Mouse (Mus musculus): ENCODE measurements at regions not wholly inside any gene's neighbourhood (a gene's known extent, or its start where the extent isn't known, plus 50 kb on each side); places are given as distances from the start of the nearest gene placed in this dataset.
A peak's percentile ranks its signal among the peaks of the same experiment; 100 is the strongest.

- DNase-seq (ENCODE audit: extremely low spot score in 1 of 2, low spot score in 2 of 2), result no peak
- Histone ChIP-seq H3K4me3 (no peak overlapping the region), H3K27ac (no peak overlapping the region)
- TF ChIP-seq CTCF (IDR thresholded peaks at IDR 0.05), result no peak
- intact Hi-C loops (cut with DNase I), result no loop called here
Observed at GRCm38 (mm10) chr19:54925888-54926287, 201.2 kb downstream of the Gpam start.

GRCm38 (mm10) chr19:54919597-54919996, 207.4 kb downstream of the Gpam start:
- H3K27ac ChIP-seq, result no peak overlapping the region
- TF ChIP-seq CTCF (IDR thresholded peaks at IDR 0.05), result no peak
- no peak overlapping the region for H3K4me3 ChIP-seq
- no peak for DNase-seq (ENCODE audit: extremely low spot score in 1 of 2, low spot score in 2 of 2)
- intact Hi-C loops (cut with DNase I), result no loop called here

GRCm38 (mm10) chr19:54893622-54894021, 233.4 kb downstream of the Gpam start:
- DNase-seq (ENCODE audit: extremely low spot score in 1 of 2, low spot score in 2 of 2), result peak; percentile 22 to 46
- TF ChIP-seq CTCF (IDR thresholded peaks at IDR 0.05), result no peak
- no peak overlapping the region for H3K4me3 ChIP-seq
- no peak overlapping the region; the same call in 1 of the 2 replicates for H3K27ac ChIP-seq
- intact Hi-C loops (cut with DNase I), result no loop called here

GRCm38 (mm10) chr19:54867078-54867477, 260.0 kb downstream of the Gpam start:
- intact Hi-C loops (cut with DNase I), result no loop called here
- no peak for DNase-seq (ENCODE audit: extremely low spot score in 1 of 2, low spot score in 2 of 2)
- no peak for TF ChIP-seq CTCF (IDR thresholded peaks at IDR 0.05)

GRCm38 (mm10) chr19:54855190-54855589, 271.8 kb downstream of the Gpam start:
- intact Hi-C loops (cut with DNase I), result no loop called here

More at GRCm38 (mm10) chr19:54867078-54867477, 260.0 kb downstream of the Gpam start:
- Histone ChIP-seq H3K4me3 (no peak overlapping the region), H3K27ac (no peak overlapping the region)

GRCm38 (mm10) chr19:54838231-54838630, 288.8 kb downstream of the Gpam start:
- no peak overlapping the region for H3K27ac ChIP-seq

More at GRCm38 (mm10) chr19:54855190-54855589, 271.8 kb downstream of the Gpam start:
- no peak overlapping the region for H3K4me3 ChIP-seq
- H3K27ac ChIP-seq, result no peak overlapping the region
- DNase-seq (ENCODE audit: extremely low spot score in 1 of 2, low spot score in 2 of 2), result no peak
- TF ChIP-seq CTCF (IDR thresholded peaks at IDR 0.05), result no peak

GRCm38 (mm10) chr19:54836451-54836850, 290.6 kb downstream of the Gpam start:
- no peak overlapping the region for H3K27ac ChIP-seq
- no peak overlapping the region for H3K4me3 ChIP-seq
- intact Hi-C loops (cut with DNase I), result no loop called here
- DNase-seq (ENCODE audit: extremely low spot score in 1 of 2, low spot score in 2 of 2), result no peak
- TF ChIP-seq CTCF (IDR thresholded peaks at IDR 0.05), result no peak

More at GRCm38 (mm10) chr19:54838231-54838630, 288.8 kb downstream of the Gpam start:
- intact Hi-C loops (cut with DNase I), result no loop called here
- no peak for TF ChIP-seq CTCF (IDR thresholded peaks at IDR 0.05)
- H3K4me3 ChIP-seq, result no peak overlapping the region
- DNase-seq (ENCODE audit: extremely low spot score in 1 of 2, low spot score in 2 of 2), result no peak

- DNase-seq (ENCODE audit: extremely low spot score in 1 of 2, low spot score in 2 of 2), result no peak
- intact Hi-C loops (cut with DNase I), result no loop called here
- Histone ChIP-seq H3K4me3 (no peak overlapping the region), H3K27ac (no peak overlapping the region)
- no peak for TF ChIP-seq CTCF (IDR thresholded peaks at IDR 0.05)
Observed at GRCm38 (mm10) chr19:54822161-54822560, 304.9 kb downstream of the Gpam start.

GRCm38 (mm10) chr19:54820587-54820986, 306.5 kb downstream of the Gpam start:
- Histone ChIP-seq H3K27ac (no peak overlapping the region), H3K4me3 (no peak overlapping the region)
- DNase-seq (ENCODE audit: extremely low spot score in 1 of 2, low spot score in 2 of 2), result no peak
- intact Hi-C loops (cut with DNase I), result no loop called here
- no peak for TF ChIP-seq CTCF (IDR thresholded peaks at IDR 0.05)

GRCm38 (mm10) chr19:54801123-54801742, 325.8 kb downstream of the Gpam start:
- Histone ChIP-seq H3K27ac (no peak overlapping the region), H3K4me3 (no peak overlapping the region)
- intact Hi-C loops (cut with DNase I), result no loop called here
- TF ChIP-seq CTCF (IDR thresholded peaks at IDR 0.05), result no peak
- DNase-seq (ENCODE audit: extremely low spot score in 1 of 2, low spot score in 2 of 2), result no peak

- Histone ChIP-seq H3K27ac (no peak overlapping the region), H3K4me3 (no peak overlapping the region)
- TF ChIP-seq CTCF (IDR thresholded peaks at IDR 0.05), result no peak
- DNase-seq (ENCODE audit: extremely low spot score in 1 of 2, low spot score in 2 of 2), result no peak
- intact Hi-C loops (cut with DNase I), result no loop called here
Observed at GRCm38 (mm10) chr19:54787171-54787570, 339.9 kb downstream of the Gpam start.

GRCm38 (mm10) chr19:54783729-54784128, 343.3 kb downstream of the Gpam start:
- peak; percentile 21 for TF ChIP-seq CTCF (IDR thresholded peaks at IDR 0.05)
- Histone ChIP-seq H3K4me3 (no peak overlapping the region), H3K27ac (no peak overlapping the region)
- no peak for DNase-seq (ENCODE audit: extremely low spot score in 1 of 2, low spot score in 2 of 2)
- intact Hi-C loops (cut with DNase I), result no loop called here

GRCm38 (mm10) chr19:54757761-54758160, 369.3 kb downstream of the Gpam start:
- intact Hi-C loops (cut with DNase I), result no loop called here
- DNase-seq (ENCODE audit: extremely low spot score in 1 of 2, low spot score in 2 of 2), result no peak
- no peak for TF ChIP-seq CTCF (IDR thresholded peaks at IDR 0.05)
- H3K27ac ChIP-seq, result no peak overlapping the region
- no peak overlapping the region for H3K4me3 ChIP-seq

All from left cerebral cortex, adult 2 months (tissue).